Comparison of ENCODE assay signal across 19 mouse cellular contexts in genomic region chr13:107961501-107961900, GRCm38 (mm10).
A peak's percentile ranks its signal among the peaks of the same experiment; 100 is the strongest.
DNase-seq lines count a peak whose midpoint lies in the region; ATAC-seq and TF ChIP-seq lines count a peak whose summit lies in the region.
"Had no signal": no experiment of that assay in that cellular context is flagged by ENCODE, and none has a peak within 500 bp of the region (broad histone marks: within the 10 kb centered on the region; RNA-seq: fewer than 3 reads in every experiment).

No protein-coding gene starts in this region.

- no peak for TF ChIP-seq POLR2A in liver, adult 2 months (IDR thresholded peaks at IDR 0.05; ENCODE audit: extremely low read depth, insufficient read depth, low read length)

- WGBS in liver, adult 2 months = 58% methylated on average over 4 of the region's 4 CpGs
- WGBS in liver, embryonic 11.5 days = 64% methylated on average over 4 of the region's 4 CpGs
- 59% methylated on average over 4 of the region's 4 CpGs for WGBS in intestine, embryonic 15.5 days

- no peaks in the 10 kb centered on the region for H3K9me3 ChIP-seq in liver, embryonic 11.5 days (ENCODE audit: control insufficient read depth, low read length)
- no peaks in the 10 kb centered on the region for H3K9me3 ChIP-seq in intestine, embryonic 15.5 days
- H3K9me3 ChIP-seq: hindbrain, embryonic 15.5 days; limb, embryonic 13.5 days; liver, embryonic 15.5 days; megakaryocyte, embryonic 14.5 days had no signal

- peak; percentile 18 for DNase-seq in liver, adult 2 months (ENCODE audit: extremely low read depth, low read depth, low spot score)
- DNase-seq in liver, embryonic 11.5 days (ENCODE audit: low spot score) = no peak
- peak; percentile 29 to 46 for DNase-seq in kidney, adult 8-10 months
- peak; percentile 41 to 56 for DNase-seq in kidney, postnatal 36 days
- DNase-seq in thymus, postnatal 0 days (ENCODE audit: low spot score) = no peak
- DNase-seq in retina, postnatal 1 day = no peak
- DNase-seq: cerebellum, adult 11 months; cerebellum, postnatal 10 days; heart, postnatal 14 days; thymus, adult 18-20 months had no signal

- H3K4me2 ChIP-seq in liver, embryonic 11.5 days = no peak overlapping the region
- peak overlapping the region; percentile 39 for H3K4me2 ChIP-seq in intestine, embryonic 15.5 days (replicated peaks)
- H3K4me2 ChIP-seq: heart, embryonic 11.5 days; hindbrain, embryonic 15.5 days; limb, embryonic 13.5 days; liver, embryonic 15.5 days had no signal

- TF ChIP-seq CTCF in liver, adult 2 months (IDR thresholded peaks at IDR 0.05; ENCODE audit: low read depth, low read length) = no peak

- no peaks in the 10 kb centered on the region for H3K27me3 ChIP-seq in liver, adult 2 months (ENCODE audit: control insufficient read depth, insufficient read depth, low read length)
- H3K27me3 ChIP-seq in liver, embryonic 11.5 days (replicated peaks; ENCODE audit: control insufficient read depth, insufficient read depth, low read length) = no peaks in the 10 kb centered on the region
- H3K27me3 ChIP-seq in intestine, embryonic 15.5 days (replicated peaks) = no peaks in the 10 kb centered on the region
- H3K27me3 ChIP-seq: hindbrain, embryonic 15.5 days; limb, embryonic 13.5 days; liver, embryonic 15.5 days; Patski had no signal

- H3K4me3 ChIP-seq in liver, adult 2 months (ENCODE audit: insufficient read depth, low read depth, low read length) = no peak overlapping the region
- H3K4me3 ChIP-seq in liver, embryonic 11.5 days (ENCODE audit: low read depth, low read length) = no peak overlapping the region
- H3K4me3 ChIP-seq in intestine, embryonic 15.5 days (replicated peaks) = no peak overlapping the region
- H3K4me3 ChIP-seq: hindbrain, embryonic 15.5 days; limb, embryonic 13.5 days; liver, embryonic 15.5 days; megakaryocyte, embryonic 14.5 days had no signal

- no peak overlapping the region for H3K27ac ChIP-seq in liver, adult 2 months (replicated peaks; ENCODE audit: insufficient read depth, low read depth, low read length)
- H3K27ac ChIP-seq in liver, embryonic 11.5 days (ENCODE audit: low read depth, low read length) = no peak overlapping the region
- peak overlapping the region; percentile 62; the same call in 1 of the 2 replicates for H3K27ac ChIP-seq in intestine, embryonic 15.5 days
- H3K27ac ChIP-seq: hindbrain, embryonic 15.5 days; limb, embryonic 13.5 days; liver, embryonic 15.5 days had no signal

- no peak for ATAC-seq in liver, embryonic 11.5 days (replicated peaks; ENCODE audit: low FRiP score)
- peak; percentile 6; the same call in 1 of the 2 replicates for ATAC-seq in intestine, embryonic 15.5 days
- no peak for ATAC-seq in CD4-positive, CD25-positive, alpha-beta regulatory T cell, adult 4 months
- ATAC-seq: forebrain, embryonic 16.5 days; Patski had no signal

- no peak overlapping the region for H3K9ac ChIP-seq in liver, adult 2 months (ENCODE audit: low read depth, low read length)
- H3K9ac ChIP-seq in liver, embryonic 11.5 days (ENCODE audit: low read depth, low read length) = no peak overlapping the region
- no peak overlapping the region for H3K9ac ChIP-seq in intestine, embryonic 15.5 days
- H3K9ac ChIP-seq: hindbrain, embryonic 15.5 days; limb, embryonic 13.5 days; liver, embryonic 15.5 days had no signal

- no peaks in the 10 kb centered on the region for H3K4me1 ChIP-seq in liver, adult 2 months (ENCODE audit: control insufficient read depth, insufficient read depth, low read length)
- no peaks in the 10 kb centered on the region; the same call in 1 of the 2 replicates for H3K4me1 ChIP-seq in liver, embryonic 11.5 days (replicated peaks; ENCODE audit: control insufficient read depth, insufficient read depth, low read length)
- H3K4me1 ChIP-seq in intestine, embryonic 15.5 days (replicated peaks) = peaks cover 23% of the 10 kb centered on the region

- H3K36me3 ChIP-seq in liver, adult 2 months (ENCODE audit: control insufficient read depth, insufficient read depth, low read length) = no peaks in the 10 kb centered on the region
- no peaks in the 10 kb centered on the region for H3K36me3 ChIP-seq in liver, embryonic 11.5 days (ENCODE audit: control insufficient read depth, insufficient read depth, low read length)
- no peaks in the 10 kb centered on the region for H3K36me3 ChIP-seq in intestine, embryonic 15.5 days
- H3K36me3 ChIP-seq: hindbrain, embryonic 15.5 days; limb, embryonic 13.5 days; liver, embryonic 15.5 days had no signal

- H3K79me2 ChIP-seq in liver, adult 2 months (ENCODE audit: control insufficient read depth, insufficient read depth, low read length) = no peaks in the 10 kb centered on the region

Comparison
In these comparisons a context has a peak if more than half of its experiments do, and no peak if none do; other contexts are left out.
1. DNase-seq: peak in liver, adult 2 months (single experiment), kidney, adult 8-10 months (2 of 2) and kidney, postnatal 36 days (2 of 2); none in liver, embryonic 11.5 days (single experiment), thymus, postnatal 0 days (single experiment) and retina, postnatal 1 day (single experiment).